Mouse (Mus musculus) liver, adult 2 months (tissue): Measurements from ENCODE around the gene Pih1d1.
A peak's percentile ranks its signal among the peaks of the same experiment; 100 is the strongest.

Source experiments
- CTCF ChIP-seq: fragments of 200-500 bp; IDR thresholded peaks from 2 replicates; pipeline ENCODE4 v1.5.1; 2011; ENCODE audit warnings: low read depth, low read length, control low read depth
- POLR2A ChIP-seq: fragments of 200-500 bp; IDR thresholded peaks from 2 replicates; pipeline ENCODE4 v1.6.1; 2011; ENCODE audit warnings: low read length, control low read depth; ENCODE audit not compliant: insufficient read depth; ENCODE audit errors: extremely low read depth

DNA sequence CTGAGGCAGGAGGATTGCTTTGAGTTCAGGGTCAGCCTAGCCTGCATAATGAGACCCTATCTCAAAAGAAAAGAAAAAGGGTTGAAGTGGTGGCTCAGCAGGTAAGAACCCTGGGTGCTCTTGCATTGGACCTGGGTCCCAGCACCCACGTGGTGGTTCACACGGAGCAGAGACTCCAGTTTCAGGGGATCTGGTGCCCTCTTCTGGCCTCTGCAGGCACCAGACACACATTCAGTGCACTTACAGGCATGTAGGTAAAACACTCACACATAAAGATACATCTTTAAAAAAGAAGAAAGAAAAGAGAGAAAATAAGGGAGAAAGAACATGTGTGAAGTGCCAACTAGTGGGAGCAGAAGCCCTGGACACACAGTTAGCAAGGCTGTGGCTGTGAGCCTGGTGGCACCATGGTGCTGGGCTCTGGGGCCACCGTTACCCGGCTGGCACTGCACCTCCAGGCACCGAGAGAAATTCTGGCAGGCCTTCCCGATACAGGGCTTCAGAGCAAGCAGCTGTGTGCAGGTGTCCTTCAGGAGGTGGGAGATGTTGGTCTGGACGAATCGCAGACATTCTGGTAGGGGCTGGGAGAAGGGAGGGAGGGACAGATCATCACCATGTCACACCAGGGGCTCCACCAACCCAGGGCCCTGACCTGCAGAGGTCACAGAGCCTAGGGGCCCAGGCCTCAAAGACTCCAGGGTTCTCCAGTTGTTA is 20.5 kb upstream of the Pih1d1 start:
- TF ChIP-seq POLR2A (no peak), CTCF (peak; percentile 43)
